Mouse (Mus musculus) ES-Bruce4 (cell line): Measurements from ENCODE around the gene Cgnl1.

ENCODE experiments used
- CTCF ChIP-seq: IDR thresholded peaks from one replicate; pipeline ENCODE4 v1.8.1; 2011; ENCODE audit warnings: low read depth, low read length
- POLR2A ChIP-seq: IDR thresholded peaks from one replicate; pipeline ENCODE4 v1.8.1; 2011; ENCODE audit warnings: low read length; ENCODE audit not compliant: insufficient read depth

- TF ChIP-seq POLR2A (no peak), CTCF (no peak)
Measured at GRCm38 (mm10) chr9:71582771-71583170, 188.6 kb downstream of the Cgnl1 start.
